Mouse (Mus musculus) common myeloid progenitor, adult 5-6 weeks (primary cell): ENCODE data around the gene Shisal1. TPM values are rescaled to one million over a fixed set of nuclear protein-coding genes. Genes with fewer than 3 reads are reported as not detected.

Experiments
- ATAC-seq: replicated peaks from 2 replicates; pipeline ENCODE4 v1.8.0; 2016; ENCODE audit warnings: low read depth, mild to moderate bottlenecking, moderate TSS enrichment, inconsistent platforms; ENCODE audit not compliant: poor library complexity, severe bottlenecking
- total RNA-seq: library from RNA; stranded (forward); fragments of 200-1000, 187-1606 nt; gene quantifications from 2 replicates; pipeline ENCODE4 v1.2.3, GENCODE M21; 2017

Shisal1 gene
- total RNA-seq = not detected in 2 replicates

DNA sequence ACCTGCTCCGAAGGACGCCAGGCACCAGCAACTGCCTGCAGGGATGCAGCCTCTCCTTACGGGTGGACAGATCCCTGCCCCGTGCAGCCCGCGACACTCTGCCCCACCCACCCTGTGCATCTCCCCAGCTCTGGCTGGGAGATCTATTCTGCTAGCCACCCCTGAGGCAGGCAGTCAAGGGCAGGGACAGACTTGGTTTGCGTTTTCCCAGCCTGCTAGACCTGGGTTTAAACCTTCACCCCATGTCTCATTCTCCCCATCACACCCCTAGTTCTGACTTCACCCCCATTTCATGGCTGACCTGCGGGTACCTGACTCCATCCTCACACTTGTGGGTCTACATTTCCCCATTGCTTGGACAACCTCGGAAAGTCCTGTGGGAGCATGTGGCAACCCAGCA, at the start of gene Shisal1:
Gene Shisal1, minus strand, starts transcription at position 101 of the 400 bp plus-strand sequence.
- ATAC-seq = no peak

DNA sequence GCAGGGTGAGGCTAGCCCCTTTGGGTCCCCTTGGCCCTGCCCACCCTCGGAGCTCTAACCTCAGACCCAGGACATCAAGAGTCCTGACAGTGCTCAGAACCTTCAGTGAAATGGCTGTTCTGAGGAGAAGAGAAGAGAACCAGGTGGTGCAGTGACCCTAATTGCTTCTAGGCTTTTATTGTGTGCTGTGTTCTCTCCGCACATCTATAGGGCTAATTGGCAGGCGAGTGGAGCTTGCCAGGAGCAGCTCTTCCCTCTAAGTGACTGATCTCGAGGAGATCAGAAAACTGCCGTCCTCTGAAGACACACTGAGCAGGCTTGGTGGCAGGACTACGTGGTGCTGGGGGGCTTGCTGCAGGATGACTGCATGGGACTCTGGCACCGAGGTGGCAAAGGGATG, 43.6 kb upstream of the Shisal1 start:
- ATAC-seq = no peak

DNA sequence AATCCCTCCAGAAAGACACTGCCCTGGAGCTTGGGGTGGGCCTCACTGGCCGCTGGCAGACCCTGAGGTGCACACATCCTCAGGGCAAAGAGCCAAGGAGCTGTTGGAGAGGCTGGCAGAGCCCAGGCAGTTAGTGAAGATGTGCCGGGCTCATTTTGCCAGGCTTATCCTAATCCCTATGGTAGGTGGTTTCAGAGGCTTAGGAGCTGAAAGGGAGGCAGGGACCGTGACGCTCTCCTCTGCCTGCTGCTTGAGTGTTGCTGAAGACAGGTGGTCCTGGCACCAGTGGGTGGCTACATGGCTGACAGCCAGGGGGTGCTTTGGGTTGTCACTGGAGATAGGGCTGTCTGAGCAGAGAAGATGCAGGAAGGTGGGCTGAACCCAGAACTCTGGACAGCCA, 37.4 kb upstream of the Shisal1 start:
- ATAC-seq = no peak

DNA sequence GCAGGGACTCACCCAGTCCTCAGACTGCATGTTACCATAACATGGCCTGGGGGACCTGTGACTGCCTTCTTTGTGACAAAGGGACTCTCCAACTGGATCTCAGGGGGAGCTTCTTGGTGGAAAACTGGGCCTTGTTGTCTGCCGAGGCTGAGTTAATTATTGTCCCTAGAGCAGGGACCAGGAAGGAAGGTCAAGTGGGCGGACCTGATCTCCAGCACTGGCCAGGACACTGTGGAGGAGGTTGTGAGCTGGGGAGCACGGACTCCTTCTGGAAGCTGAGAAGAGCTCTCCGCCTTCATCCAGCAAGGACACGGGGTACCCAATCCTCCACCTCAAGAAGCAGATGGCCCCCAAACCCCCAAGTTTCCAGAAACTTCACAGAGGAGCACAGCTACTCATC, 36.7 kb upstream of the Shisal1 start:
- ATAC-seq = no peak

DNA sequence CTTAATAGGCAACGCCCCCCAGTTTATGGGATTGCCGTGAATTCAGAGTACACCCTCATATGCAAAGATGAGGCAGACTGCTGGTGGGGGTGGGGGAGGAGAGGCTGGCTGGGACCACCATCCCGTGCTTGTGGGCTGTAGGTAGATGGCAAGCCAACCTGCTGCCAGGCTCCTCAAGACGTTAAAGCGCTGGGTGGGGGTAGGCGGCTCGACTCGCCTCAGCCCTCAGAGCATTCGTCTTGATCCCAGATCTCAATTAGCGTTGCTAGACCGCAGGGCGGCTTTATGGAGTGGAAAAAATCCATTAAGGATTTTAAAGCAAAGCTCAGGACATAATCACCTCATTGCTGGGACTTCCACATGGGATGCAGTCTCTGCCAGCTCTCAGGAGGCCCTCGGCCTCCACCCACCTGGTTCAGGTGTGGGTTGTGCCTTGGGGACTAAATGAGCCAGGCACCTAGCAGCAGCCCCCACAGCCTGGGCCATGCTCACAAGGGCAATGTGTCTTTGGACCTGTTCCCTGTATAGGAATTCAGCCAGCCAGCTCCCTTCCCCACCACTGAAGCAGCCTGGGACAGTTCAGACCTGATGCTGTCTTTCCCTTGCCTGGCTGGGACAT, 34.5 kb upstream of the Shisal1 start:
- ATAC-seq = no peak

DNA sequence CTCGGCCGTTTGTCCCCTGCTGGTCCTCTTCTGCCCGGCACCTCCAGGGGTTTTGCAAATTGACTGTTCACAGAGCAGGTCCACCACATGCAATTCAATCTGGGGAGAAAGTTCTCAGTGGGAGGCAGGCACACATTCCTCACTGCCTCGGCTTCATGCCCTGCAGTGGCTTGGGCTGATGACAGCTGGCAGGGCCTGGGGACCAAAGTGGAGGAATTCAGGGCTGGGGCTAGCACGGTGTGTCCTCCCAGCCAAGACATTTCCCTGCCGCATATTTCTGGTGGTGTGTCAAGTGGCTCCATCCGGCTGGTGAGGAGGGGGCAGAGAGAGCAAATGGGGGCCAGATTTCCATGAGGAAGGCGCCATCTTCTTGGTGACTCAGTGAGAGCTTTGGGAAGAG, 22.5 kb upstream of the Shisal1 start:
- no peak for ATAC-seq

DNA sequence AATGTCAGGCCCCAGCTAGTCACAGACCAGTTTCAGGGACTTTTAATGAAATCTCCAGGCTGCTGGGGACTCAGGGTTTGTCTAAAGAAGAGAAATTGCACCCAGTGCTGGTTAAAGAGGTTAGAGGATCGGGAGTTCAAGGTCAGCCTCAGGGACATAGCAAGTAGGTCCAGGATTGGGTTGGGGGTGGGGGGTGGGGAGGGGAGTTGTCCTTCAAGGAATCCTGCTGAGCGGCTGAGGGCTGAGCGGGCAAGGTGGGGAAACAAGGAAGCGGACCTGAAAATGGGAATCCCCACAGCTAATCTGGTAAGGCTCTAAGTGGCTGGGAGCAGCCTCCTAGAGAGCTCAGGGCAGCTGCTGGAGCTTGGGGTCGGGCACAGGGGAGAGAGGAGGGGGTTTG, 20.9 kb upstream of the Shisal1 start:
- no peak for ATAC-seq

DNA sequence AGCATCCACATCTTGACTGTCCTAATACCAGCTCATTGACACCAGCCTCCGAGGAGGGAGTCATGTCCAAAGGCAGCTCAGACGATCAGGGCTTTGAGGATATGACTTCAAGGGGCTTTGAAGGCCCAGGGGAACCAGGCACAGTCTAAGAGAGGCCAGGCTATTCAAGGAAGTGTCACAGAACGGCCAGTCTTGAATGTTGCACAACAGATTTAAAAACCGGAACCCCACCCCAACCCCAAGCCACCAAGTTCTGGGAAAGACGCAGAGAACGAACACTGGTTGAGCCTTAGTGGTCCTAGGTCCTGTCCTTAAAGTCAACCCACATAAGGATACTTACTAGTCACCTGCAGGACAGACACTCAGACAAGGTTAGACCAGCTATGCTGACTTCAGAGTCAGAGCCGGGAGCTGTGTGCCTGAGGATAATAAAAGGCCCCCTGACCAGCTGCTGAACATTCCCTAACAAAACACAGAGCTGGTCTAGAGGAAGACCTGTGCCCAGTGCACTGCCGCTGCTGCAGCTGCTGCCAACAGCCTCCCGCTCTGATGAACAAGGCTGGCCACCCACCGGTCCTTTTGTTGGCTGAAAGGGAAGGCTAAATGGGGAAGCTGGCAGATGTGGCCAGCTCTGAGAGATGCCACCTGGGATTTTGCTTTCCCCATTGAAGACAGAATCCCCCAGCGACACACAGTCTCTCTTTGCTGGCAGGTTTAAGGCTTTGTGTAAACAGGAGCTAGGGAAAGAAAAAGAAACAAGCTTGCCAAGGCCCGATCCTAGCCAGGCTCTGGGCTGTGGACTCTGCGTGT, 19.8 kb upstream of the Shisal1 start:
- peak; percentile 64; the same call in 1 of the 2 replicates for ATAC-seq

DNA sequence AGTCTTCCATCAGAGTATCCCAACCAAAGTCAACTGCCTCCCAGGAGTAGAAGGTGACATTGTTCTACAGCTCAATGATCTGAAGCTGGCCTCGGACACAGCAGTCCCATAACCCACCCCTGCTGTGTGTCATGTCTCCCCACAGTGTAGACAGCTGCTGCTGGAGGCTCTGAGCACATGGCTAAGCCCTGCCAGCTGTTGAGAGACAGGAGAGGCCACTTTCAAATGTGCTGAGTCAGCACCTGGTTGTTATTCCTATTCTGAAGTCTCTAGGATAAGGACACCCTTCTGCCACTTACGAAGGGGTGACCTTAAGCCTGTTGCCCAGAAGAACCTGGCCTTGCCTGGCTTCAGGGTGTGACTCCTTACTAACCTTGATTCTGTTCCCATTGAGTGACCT, 14.5 kb upstream of the Shisal1 start:
- no peak for ATAC-seq

DNA sequence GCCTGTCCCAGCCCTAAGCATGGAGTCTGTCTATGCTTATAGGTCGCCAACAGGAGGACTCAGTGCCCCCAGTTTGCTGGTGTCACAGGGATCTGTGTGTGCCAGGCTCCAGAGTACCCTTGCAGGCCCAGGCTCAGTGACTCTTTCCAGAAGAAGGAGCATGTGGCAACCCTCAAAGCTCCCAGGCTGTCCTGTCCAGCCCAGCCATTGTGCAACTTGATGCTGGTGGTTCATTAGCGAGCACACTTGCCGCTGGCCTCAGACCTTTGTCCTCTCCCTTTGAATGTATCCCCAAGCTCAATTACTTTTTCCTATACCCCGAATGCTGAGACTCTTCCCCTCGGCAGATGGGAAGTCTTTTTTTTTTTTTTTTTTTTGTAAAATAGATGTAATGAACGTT, 12.1 kb upstream of the Shisal1 start:
- no peak for ATAC-seq

DNA sequence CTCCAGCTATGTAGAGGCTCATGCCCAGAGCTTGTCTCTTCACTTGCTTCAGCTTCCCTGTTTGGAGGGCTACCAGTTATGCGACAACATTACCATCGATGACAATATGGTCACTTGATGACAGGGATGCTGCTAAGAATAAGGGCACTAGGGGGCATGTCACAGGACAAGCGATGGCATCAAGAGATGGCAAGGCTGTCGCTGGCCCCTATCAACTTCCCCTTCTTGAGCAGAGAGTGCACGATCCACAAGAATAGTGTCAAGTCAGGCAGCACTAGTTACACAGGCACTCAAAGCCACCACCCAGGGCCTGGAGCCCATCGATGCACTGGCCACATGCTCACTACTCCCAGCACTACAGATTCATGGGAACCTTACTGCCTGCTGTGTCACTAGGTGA, 8.4 kb upstream of the Shisal1 start:
- peak; percentile 42; the same call in 1 of the 2 replicates for ATAC-seq

DNA sequence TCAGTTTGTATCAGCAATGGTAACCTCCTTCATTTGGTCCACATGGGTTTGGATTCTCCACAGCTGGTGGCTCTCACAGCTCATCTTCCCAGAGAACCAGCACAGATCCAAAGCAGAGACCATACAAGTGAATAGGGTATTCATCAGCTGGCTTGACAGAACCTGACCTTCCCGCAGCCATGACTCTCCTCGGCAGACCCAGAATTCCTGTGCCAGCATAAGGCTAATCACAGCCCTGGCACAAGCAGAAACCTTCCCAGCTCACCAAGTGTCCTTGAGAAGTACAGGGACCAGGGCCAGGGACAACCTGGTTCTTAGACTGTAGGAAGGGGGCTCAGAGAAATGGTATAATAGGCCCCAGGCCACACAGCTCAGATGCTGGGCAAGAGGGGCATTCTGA, 6.2 kb upstream of the Shisal1 start:
- ATAC-seq = no peak

DNA sequence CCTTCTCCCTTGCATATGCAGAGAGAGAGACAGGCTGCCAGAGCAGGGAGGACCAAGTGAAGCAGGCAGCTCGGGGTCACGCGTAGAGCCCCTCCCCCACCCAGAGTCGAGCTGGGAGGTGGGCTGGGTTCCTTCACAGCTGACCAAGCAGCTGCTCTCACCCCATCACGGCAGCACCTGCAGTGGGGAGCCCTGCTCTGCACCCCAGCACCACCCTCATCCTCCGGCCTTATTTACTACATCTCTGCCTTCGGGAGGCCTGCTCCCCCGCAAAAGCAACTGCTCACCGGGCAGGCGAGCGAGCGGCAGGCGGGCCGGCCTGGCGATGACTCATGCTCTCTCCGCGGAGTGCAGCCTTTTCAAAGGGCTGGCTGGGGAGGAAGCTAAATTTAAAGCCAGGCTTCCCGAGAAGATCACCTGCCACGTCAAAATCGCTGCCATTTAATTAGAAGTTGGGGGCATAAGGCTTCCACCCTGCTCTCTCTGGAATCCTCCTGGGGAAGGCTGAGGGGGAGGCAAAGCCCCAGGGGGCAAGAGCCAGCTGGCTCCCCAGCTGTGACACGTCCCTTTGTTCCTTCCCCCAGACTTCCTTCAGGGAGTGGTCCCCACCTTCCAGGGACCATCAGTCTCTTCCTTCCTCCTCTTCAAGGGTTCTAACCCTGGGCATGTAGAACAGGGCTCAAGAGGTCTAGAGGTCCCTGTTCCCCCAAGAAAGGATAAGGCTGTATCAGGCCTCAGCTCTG, 3.7 kb upstream of the Shisal1 start:
- peak; percentile 57 for ATAC-seq

DNA sequence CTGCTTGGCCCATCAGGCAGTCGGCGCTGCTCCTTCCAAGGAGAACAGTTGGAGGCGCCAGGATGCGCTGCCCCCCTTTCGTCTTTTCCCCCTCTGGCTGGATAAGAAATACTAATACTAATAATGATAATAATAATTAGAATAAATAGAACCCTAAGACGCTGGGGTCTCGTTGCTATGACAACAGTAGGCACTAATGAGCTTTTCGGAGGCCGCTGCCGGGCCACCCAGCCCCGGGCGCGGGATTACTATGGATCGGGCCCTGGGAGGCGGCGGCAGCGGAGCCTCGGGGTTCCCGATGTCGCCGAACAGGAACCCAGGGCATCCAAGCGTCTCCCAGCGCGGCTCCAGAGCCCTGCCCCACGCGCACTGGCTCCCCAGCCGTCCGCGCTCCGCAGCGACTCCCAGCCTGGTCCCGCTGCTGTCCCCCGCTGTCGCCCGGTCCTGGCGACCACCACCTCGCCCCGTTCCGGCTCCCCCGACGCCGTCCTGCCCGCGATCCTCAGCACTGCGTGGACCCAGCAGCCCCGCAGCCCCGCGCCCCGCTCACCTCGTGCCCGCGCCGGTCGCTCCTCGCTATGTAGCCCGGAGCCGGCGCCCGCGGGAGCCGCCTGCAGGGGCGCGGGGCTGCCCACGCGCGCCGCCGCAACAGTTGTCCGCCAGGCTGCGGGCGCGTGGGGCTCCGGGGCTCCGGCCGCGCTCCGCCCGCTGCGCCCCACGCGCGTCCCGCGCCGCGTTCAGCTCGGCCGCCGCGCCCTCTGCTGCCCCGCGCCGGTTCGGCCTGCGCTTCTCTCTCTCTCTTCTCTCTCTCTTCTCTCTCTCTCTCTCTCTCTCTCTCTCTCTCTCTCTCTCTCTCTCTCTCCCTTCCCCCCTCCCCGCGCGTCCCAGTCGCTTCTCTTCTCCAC, 833 bp downstream of the Shisal1 start:
- ATAC-seq = no peak

DNA sequence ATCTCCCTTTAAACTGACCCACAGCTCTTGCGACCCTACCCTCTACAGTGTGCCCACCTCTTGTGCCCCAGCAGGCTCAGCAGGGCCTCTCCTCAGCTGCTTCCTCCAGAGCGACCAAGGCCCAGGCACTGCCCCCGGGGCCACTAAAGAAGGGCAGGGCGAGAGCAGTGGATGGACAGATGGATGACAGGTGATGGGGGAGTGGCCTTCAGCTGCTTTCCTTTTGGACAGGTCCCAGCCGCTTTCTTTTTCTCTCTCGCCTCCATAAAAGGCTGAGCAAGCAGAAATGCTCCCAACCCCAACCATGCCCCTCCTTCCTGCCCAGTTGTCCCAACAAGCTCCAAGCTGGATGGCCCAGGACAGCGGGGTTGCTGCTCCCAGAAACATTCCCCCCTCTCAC, 2.7 kb downstream of the Shisal1 start:
- no peak for ATAC-seq

DNA sequence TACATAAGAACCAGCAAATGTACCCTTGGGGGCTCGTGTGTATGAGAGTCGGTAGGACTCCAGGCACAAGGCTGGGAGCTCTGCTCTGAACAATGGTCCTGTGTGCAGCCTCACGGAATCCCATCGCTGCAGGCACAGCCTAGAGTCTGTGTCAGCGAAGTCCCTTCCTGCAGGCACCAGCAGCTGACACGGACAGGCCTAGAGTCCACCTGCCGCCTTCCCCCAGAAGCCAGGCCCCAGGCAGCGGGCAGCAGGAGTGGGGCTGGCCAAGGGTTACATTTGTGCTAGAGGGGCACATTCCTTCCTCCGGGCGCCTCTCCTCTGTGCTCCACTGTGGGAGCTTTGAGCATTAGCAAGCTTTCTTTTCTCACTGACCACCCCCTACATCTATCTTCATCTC, 3.3 kb downstream of the Shisal1 start:
- ATAC-seq = no peak

DNA sequence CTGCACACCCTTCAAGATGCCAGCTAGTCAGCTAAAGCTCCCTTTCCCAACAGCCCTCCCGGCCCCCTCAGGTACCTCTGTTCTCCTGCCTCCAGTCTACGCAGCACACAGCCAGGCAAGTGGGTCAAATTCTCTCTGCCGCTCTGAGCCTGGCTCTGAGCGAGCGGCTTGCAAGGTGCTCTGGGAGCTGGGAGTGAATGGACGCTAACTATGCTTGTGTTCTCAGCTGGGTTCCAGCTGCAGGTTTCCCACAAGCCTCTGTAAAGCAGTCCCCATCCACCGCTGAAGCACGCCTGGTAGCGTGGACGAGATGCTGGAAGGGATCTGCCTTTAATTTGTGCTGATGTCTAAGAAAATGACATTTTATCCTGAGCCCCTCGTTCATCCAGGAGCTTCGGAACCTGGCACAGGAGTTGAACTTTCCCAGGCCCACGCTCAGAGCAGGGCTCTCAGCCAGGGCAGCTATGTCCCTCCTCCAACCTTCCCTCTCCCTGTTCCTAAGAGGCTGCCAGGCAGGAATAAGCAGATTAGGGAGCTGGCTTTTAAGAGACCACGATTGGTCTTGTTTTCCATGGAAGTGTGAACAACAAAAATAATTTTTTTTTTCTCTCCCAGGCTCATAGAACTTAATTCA, 5.1 kb downstream of the Shisal1 start:
- no peak for ATAC-seq

DNA sequence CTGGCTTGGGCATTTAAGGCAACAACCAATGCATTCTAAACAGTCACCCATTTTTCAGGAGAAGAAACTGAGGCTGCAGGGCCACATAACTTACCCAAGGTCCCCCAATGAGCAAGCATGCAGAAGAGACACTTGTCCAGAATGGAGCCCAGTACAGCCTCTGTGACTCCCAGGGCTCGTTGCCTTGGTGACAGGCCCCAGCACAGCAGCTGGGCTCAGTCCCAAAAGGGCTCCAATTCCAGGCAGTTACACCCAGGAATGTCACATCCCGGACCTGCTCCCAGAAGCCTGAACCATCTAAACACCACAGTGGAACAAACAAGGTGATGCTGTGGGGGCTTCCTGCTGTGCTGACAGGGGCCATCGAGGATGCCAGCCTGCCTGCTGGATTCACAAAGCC, 6.1 kb downstream of the Shisal1 start:
- ATAC-seq = no peak

DNA sequence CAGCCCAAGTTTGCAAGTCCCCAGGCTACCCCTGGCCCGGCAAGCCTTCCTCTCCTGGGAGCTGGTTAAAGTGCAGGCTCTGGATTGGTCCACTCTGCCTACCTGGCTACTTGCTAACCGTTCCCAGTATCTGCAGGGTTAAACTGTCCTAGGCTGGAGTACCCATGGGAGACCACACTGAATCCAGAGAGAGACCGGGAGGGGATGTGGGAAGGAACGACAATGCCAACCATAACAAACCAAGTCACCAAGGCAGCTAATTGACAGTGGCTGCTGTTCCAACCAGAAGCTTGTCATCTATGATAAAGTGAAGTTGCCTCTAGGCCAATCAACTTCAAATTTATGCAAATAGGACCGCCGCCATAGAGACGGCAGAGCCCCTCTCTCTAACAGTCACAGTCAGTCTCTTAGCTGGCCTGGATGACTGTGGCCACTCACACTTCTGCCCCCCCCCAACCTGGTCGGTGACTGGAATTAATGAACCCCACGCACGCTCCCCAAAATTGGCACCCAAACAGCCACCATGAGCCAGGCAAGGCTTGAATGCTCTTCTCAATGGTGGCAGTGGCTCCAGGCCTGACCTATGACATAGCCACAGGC, 13.2 kb downstream of the Shisal1 start:
- no peak for ATAC-seq
